Mouse (Mus musculus): ENCODE data around the gene Syncrip.

DNA sequence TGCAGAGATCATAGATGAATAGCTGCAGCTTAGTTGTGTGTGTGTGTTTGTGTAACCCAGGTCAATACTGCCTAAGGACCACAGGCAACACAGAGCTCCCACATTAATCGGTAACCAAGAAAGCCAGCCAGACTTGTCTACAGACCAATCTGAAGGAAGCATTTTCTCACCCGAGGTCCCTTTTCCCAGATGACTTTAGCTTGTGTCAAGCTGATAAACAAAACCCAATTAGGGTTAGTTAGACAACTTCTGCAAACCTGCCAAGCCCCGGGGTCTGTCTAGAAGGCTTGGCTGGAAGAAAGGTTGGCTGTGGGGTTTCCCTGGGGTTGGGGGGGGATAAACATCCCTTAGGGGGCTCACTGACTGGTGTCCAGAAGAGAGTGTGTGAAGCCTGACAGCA, 42.4 kb upstream of the Syncrip start:
- no peak for TF ChIP-seq CTCF (IDR thresholded peaks at IDR 0.05; ENCODE audit: control insufficient read depth, insufficient read depth, low read length)
- no peak for TF ChIP-seq POLR2A (IDR thresholded peaks at IDR 0.05; ENCODE audit: borderline replicate concordance, control insufficient read depth, low read depth, low read length)
